Mouse (Mus musculus): ENCODE results near the gene Tmem110. TPM values are rescaled to one million over a fixed set of nuclear protein-coding genes. Genes with fewer than 3 reads are reported as not detected.

Tmem110 gene
- polyA plus RNA-seq, 1 experiment from 2014 or later, result 27.5 TPM

- H3K36me3 ChIP-seq (ENCODE audit: control insufficient read depth, insufficient read depth, low read length), result no peaks in the 10 kb centered on the region
- WGBS, result 64% methylated on average over 3 of the region's 3 CpGs
- no peak for ATAC-seq (ENCODE audit: insufficient number of reproducible peaks, insufficient read depth, low FRiP score, low read depth)
- H3K27ac ChIP-seq (ENCODE audit: low read length), result no peak overlapping the region
- H3K4me3 ChIP-seq (ENCODE audit: low read depth, low read length), result no peak overlapping the region
- H3K27me3 ChIP-seq (ENCODE audit: control insufficient read depth, insufficient read depth, low read length), result no peaks in the 10 kb centered on the region
- H3K9ac ChIP-seq (replicated peaks; ENCODE audit: low read depth, low read length), result no peak overlapping the region
- H3K4me2 ChIP-seq (replicated peaks; ENCODE audit: low read depth, low read length), result no peak overlapping the region
- peaks cover 3% of the 10 kb centered on the region; the same call in 1 of the 2 replicates for H3K9me3 ChIP-seq (ENCODE audit: control insufficient read depth, low read depth, low read length)
- no peaks in the 10 kb centered on the region for H3K4me1 ChIP-seq (ENCODE audit: control insufficient read depth, insufficient read depth, low read length)
Measured at GRCm38 (mm10) chr14:30899972-30900371, 74.6 kb downstream of the Tmem110 start.

- H3K27me3 ChIP-seq (ENCODE audit: control insufficient read depth, insufficient read depth, low read length), result no peaks in the 10 kb centered on the region
- no peak overlapping the region for H3K4me3 ChIP-seq (ENCODE audit: low read depth, low read length)
- no peak for ATAC-seq (ENCODE audit: insufficient number of reproducible peaks, insufficient read depth, low FRiP score, low read depth)
- H3K4me1 ChIP-seq (ENCODE audit: control insufficient read depth, insufficient read depth, low read length), result no peaks in the 10 kb centered on the region
- no peak overlapping the region for H3K27ac ChIP-seq (ENCODE audit: low read length)
- 88% methylated on average over 5 of the region's 5 CpGs for WGBS
- H3K4me2 ChIP-seq (replicated peaks; ENCODE audit: low read depth, low read length), result no peak overlapping the region
- peaks cover 3% of the 10 kb centered on the region; the same call in 1 of the 2 replicates for H3K9me3 ChIP-seq (ENCODE audit: control insufficient read depth, low read depth, low read length)
- no peak overlapping the region for H3K9ac ChIP-seq (replicated peaks; ENCODE audit: low read depth, low read length)
- H3K36me3 ChIP-seq (ENCODE audit: control insufficient read depth, insufficient read depth, low read length), result no peaks in the 10 kb centered on the region
Measured at GRCm38 (mm10) chr14:30902628-30903027, 77.2 kb downstream of the Tmem110 start.

- Histone ChIP-seq H3K4me2 (replicated peaks; ENCODE audit: low read depth, low read length) (no peak overlapping the region), H3K27ac (ENCODE audit: low read length) (no peak overlapping the region), H3K4me3 (ENCODE audit: low read depth, low read length) (no peak overlapping the region), H3K9ac (replicated peaks; ENCODE audit: low read depth, low read length) (no peak overlapping the region), H3K27me3 (ENCODE audit: control insufficient read depth, insufficient read depth, low read length) (no peaks in the 10 kb centered on the region), H3K9me3 (ENCODE audit: control insufficient read depth, low read depth, low read length) (peaks cover 3% of the 10 kb centered on the region; the same call in 1 of the 2 replicates), H3K4me1 (ENCODE audit: control insufficient read depth, insufficient read depth, low read length) (no peaks in the 10 kb centered on the region), H3K36me3 (ENCODE audit: control insufficient read depth, insufficient read depth, low read length) (no peaks in the 10 kb centered on the region)
- ATAC-seq (ENCODE audit: insufficient number of reproducible peaks, insufficient read depth, low FRiP score, low read depth), result no peak
- WGBS, result 73% methylated on average over 3 of the region's 3 CpGs
Measured at GRCm38 (mm10) chr14:30903036-30903435, 77.6 kb downstream of the Tmem110 start.

GRCm38 (mm10) chr14:30904307-30904706 lies 78.9 kb downstream of the Tmem110 start:
- Histone ChIP-seq H3K4me3 (ENCODE audit: low read depth, low read length) (no peak overlapping the region), H3K27me3 (ENCODE audit: control insufficient read depth, insufficient read depth, low read length) (no peaks in the 10 kb centered on the region), H3K9me3 (ENCODE audit: control insufficient read depth, low read depth, low read length) (peaks cover 2% of the 10 kb centered on the region; the same call in 1 of the 2 replicates), H3K36me3 (ENCODE audit: control insufficient read depth, insufficient read depth, low read length) (no peaks in the 10 kb centered on the region), H3K4me1 (ENCODE audit: control insufficient read depth, insufficient read depth, low read length) (no peaks in the 10 kb centered on the region), H3K27ac (ENCODE audit: low read length) (no peak overlapping the region), H3K4me2 (replicated peaks; ENCODE audit: low read depth, low read length) (no peak overlapping the region), H3K9ac (replicated peaks; ENCODE audit: low read depth, low read length) (no peak overlapping the region)
- WGBS, result 90% methylated on average over 8 of the region's 8 CpGs
- ATAC-seq (ENCODE audit: insufficient number of reproducible peaks, insufficient read depth, low FRiP score, low read depth), result no peak

- Histone ChIP-seq H3K27ac (ENCODE audit: low read length) (no peak overlapping the region), H3K4me3 (ENCODE audit: low read depth, low read length) (no peak overlapping the region), H3K9me3 (ENCODE audit: control insufficient read depth, low read depth, low read length) (no peaks in the 10 kb centered on the region), H3K4me2 (replicated peaks; ENCODE audit: low read depth, low read length) (no peak overlapping the region), H3K36me3 (ENCODE audit: control insufficient read depth, insufficient read depth, low read length) (no peaks in the 10 kb centered on the region), H3K9ac (replicated peaks; ENCODE audit: low read depth, low read length) (no peak overlapping the region), H3K27me3 (ENCODE audit: control insufficient read depth, insufficient read depth, low read length) (no peaks in the 10 kb centered on the region), H3K4me1 (ENCODE audit: control insufficient read depth, insufficient read depth, low read length) (no peaks in the 10 kb centered on the region)
- WGBS, result 89% methylated on average over 6 of the region's 6 CpGs
- ATAC-seq (ENCODE audit: insufficient number of reproducible peaks, insufficient read depth, low FRiP score, low read depth), result no peak
Measured at GRCm38 (mm10) chr14:30906001-30906400, 80.6 kb downstream of the Tmem110 start.

- no peak overlapping the region for H3K4me2 ChIP-seq (replicated peaks; ENCODE audit: low read depth, low read length)
- H3K36me3 ChIP-seq (ENCODE audit: control insufficient read depth, insufficient read depth, low read length), result no peaks in the 10 kb centered on the region
- no peaks in the 10 kb centered on the region for H3K9me3 ChIP-seq (ENCODE audit: control insufficient read depth, low read depth, low read length)
- H3K4me3 ChIP-seq (ENCODE audit: low read depth, low read length), result no peak overlapping the region
- ATAC-seq (ENCODE audit: insufficient number of reproducible peaks, insufficient read depth, low FRiP score, low read depth), result peak; percentile 63; the same call in 1 of the 2 replicates
- no peaks in the 10 kb centered on the region for H3K27me3 ChIP-seq (ENCODE audit: control insufficient read depth, insufficient read depth, low read length)
- no peak overlapping the region for H3K9ac ChIP-seq (replicated peaks; ENCODE audit: low read depth, low read length)
- H3K27ac ChIP-seq (ENCODE audit: low read length), result no peak overlapping the region
- 40% methylated on average over 3 of the region's 3 CpGs for WGBS
- H3K4me1 ChIP-seq (ENCODE audit: control insufficient read depth, insufficient read depth, low read length), result no peaks in the 10 kb centered on the region
Measured at GRCm38 (mm10) chr14:30907814-30908265, 82.5 kb downstream of the Tmem110 start.

- H3K4me3 ChIP-seq (ENCODE audit: low read depth, low read length), result no peak overlapping the region
- H3K27ac ChIP-seq (ENCODE audit: low read length), result no peak overlapping the region
- H3K4me1 ChIP-seq (ENCODE audit: control insufficient read depth, insufficient read depth, low read length), result no peaks in the 10 kb centered on the region
- ATAC-seq (ENCODE audit: insufficient number of reproducible peaks, insufficient read depth, low FRiP score, low read depth), result no peak
- 89% methylated on average over 8 of the region's 8 CpGs for WGBS
- no peaks in the 10 kb centered on the region for H3K36me3 ChIP-seq (ENCODE audit: control insufficient read depth, insufficient read depth, low read length)
- no peaks in the 10 kb centered on the region for H3K9me3 ChIP-seq (ENCODE audit: control insufficient read depth, low read depth, low read length)
- no peaks in the 10 kb centered on the region for H3K27me3 ChIP-seq (ENCODE audit: control insufficient read depth, insufficient read depth, low read length)
- no peak overlapping the region for H3K9ac ChIP-seq (replicated peaks; ENCODE audit: low read depth, low read length)
- no peak overlapping the region for H3K4me2 ChIP-seq (replicated peaks; ENCODE audit: low read depth, low read length)
Measured at GRCm38 (mm10) chr14:30911141-30911540, 85.8 kb downstream of the Tmem110 start.

GRCm38 (mm10) chr14:30912641-30913040 lies 87.3 kb downstream of the Tmem110 start:
- ATAC-seq (ENCODE audit: insufficient number of reproducible peaks, insufficient read depth, low FRiP score, low read depth), result no peak
- H3K4me3 ChIP-seq (ENCODE audit: low read depth, low read length), result no peak overlapping the region
- no peak overlapping the region for H3K4me2 ChIP-seq (replicated peaks; ENCODE audit: low read depth, low read length)
- no peaks in the 10 kb centered on the region for H3K9me3 ChIP-seq (ENCODE audit: control insufficient read depth, low read depth, low read length)
- H3K4me1 ChIP-seq (ENCODE audit: control insufficient read depth, insufficient read depth, low read length), result no peaks in the 10 kb centered on the region
- WGBS, result 79% methylated on average over 8 of the region's 8 CpGs
- H3K27me3 ChIP-seq (ENCODE audit: control insufficient read depth, insufficient read depth, low read length), result no peaks in the 10 kb centered on the region
- H3K9ac ChIP-seq (replicated peaks; ENCODE audit: low read depth, low read length), result no peak overlapping the region
- no peaks in the 10 kb centered on the region for H3K36me3 ChIP-seq (ENCODE audit: control insufficient read depth, insufficient read depth, low read length)
- H3K27ac ChIP-seq (ENCODE audit: low read length), result no peak overlapping the region

- ATAC-seq (ENCODE audit: insufficient number of reproducible peaks, insufficient read depth, low FRiP score, low read depth), result no peak
- H3K9ac ChIP-seq (replicated peaks; ENCODE audit: low read depth, low read length), result no peak overlapping the region
Measured at GRCm38 (mm10) chr14:30913404-30913803, 88.0 kb downstream of the Tmem110 start.

More at GRCm38 (mm10) chr14:30913404-30913803, 88.0 kb downstream of the Tmem110 start:
- no peaks in the 10 kb centered on the region for H3K9me3 ChIP-seq (ENCODE audit: control insufficient read depth, low read depth, low read length)
- 78% methylated on average over 5 of the region's 5 CpGs for WGBS
- H3K4me3 ChIP-seq (ENCODE audit: low read depth, low read length), result no peak overlapping the region
- H3K36me3 ChIP-seq (ENCODE audit: control insufficient read depth, insufficient read depth, low read length), result no peaks in the 10 kb centered on the region
- no peaks in the 10 kb centered on the region for H3K4me1 ChIP-seq (ENCODE audit: control insufficient read depth, insufficient read depth, low read length)
- no peak overlapping the region for H3K27ac ChIP-seq (ENCODE audit: low read length)
- H3K27me3 ChIP-seq (ENCODE audit: control insufficient read depth, insufficient read depth, low read length), result no peaks in the 10 kb centered on the region
- H3K4me2 ChIP-seq (replicated peaks; ENCODE audit: low read depth, low read length), result no peak overlapping the region
